Mouse (Mus musculus) heart, adult 18-20 months (tissue): ENCODE results near the gene C1qtnf1. TPM values are rescaled to one million over a fixed set of nuclear protein-coding genes. Genes with fewer than 3 reads are reported as not detected.
A peak's percentile ranks its signal among the peaks of the same experiment; 100 is the strongest.
"Not testable (repeated sequence)": the region's sequence is repeated elsewhere in the genome, so short reads cannot be mapped to it uniquely, and the experiment has no call there.

Experiments
- DNase-seq, 2 experiments: peaks; one replicate each; pipeline ENCODE4 v3.0.0; 2021 to 2022; ENCODE audit warnings: mixed read lengths in 1 of 2
- long read RNA-seq, 2 experiments: library from polyadenylated mRNA; stranded (forward); transcript quantifications; one replicate each; pipeline ENCODE4 v2.0.0; 2021
- total RNA-seq, 2 experiments: library from RNA; stranded (reverse); gene quantifications; 2 replicates each; pipeline ENCODE4 v1.2.3; 2021

The C1qtnf1 gene
- total RNA-seq, result 10 to 100 TPM; 13.4 to 16.4 TPM
- long read RNA-seq, experiment 1, partial matches to known transcripts, result 0 of 4 reads
- long read RNA-seq, experiment 1, other reads (novel, unspliced or antisense), result 1 of 4 reads
- long read RNA-seq, experiment 2, result 0 reads

DNA sequence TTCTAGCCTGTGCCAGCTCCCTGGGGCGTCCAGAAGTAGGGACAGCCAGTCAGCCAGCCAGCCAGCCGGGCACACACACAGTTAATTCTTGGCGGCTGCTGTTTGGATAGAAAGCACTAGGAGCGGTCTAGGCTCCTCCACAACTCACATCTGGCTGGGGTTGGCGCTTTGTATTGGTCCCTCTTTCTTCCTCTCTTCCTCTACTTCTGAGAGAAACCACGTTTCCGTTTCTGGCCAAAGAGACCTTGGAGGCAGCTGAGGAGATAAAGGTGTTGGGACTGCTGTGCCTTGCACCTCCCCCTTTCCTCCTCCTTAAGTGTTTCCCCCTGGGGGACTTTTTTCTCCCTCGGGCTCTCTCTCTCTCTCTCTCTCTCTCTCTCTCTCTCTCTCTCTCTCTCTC lies at the start of gene C1qtnf1:
TSS of gene C1qtnf1 (plus strand) at position 218 of the 400 bp plus-strand sequence.
- peak; percentile 62 to 67 for DNase-seq

DNA sequence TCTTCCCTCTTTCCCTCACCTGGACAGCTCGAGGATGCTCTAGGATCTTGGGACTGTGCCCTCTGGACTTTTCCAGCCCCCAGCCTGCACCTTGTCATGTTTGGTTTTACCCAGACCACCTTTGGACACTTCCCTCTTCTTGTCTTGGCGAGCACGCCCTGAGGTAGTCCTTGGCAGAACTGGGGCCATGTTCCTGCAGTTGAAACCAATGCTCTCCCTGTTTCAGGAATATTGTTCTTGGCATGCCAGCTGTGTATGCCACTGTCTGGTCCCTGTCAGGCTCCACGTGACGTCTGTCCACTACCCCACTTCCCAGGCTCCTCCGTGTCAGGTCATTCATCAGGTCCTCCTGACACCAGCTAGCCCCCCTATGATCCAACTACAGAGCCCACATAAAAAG lies 49.3 kb upstream of the C1qtnf1 start:
- DNase-seq, result no peak

DNA sequence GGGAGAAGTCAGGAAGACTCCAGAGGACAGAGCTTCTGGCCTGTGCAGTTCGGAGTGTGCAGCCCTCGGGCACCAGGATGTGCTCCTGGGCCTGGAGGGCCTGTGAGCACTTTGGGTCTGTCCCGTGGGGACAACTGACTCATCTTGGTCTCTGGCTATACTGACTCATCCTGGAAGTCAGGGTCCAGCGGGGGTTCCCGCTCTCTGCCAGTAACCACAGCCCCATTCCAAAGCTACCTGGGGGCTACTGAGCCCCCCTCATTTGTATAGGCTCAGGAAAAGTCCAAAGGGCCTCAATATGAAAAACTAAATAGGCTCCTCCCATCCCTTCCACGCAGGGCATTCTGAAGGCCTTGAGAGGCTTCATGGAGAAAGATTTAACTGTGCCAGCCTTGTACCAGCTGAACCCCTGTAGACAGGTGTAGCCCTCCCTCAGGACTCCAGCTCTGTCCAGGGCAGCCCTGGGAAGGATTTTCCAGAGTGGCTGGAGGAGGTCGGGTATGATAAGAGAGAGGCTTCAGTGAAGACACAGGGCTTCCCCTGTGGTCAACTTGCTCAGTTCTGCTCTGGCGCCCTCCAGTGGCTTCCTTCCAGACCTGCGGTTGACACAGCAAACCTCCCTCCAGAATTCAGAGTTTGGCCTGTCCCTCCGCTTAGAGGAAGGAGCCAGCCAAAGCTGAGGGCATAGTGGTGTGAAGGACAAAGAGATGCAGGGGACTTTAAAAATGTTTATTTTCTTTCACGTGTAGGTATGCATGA lies 48.6 kb upstream of the C1qtnf1 start:
- peak; percentile 88 to 97 for DNase-seq

DNA sequence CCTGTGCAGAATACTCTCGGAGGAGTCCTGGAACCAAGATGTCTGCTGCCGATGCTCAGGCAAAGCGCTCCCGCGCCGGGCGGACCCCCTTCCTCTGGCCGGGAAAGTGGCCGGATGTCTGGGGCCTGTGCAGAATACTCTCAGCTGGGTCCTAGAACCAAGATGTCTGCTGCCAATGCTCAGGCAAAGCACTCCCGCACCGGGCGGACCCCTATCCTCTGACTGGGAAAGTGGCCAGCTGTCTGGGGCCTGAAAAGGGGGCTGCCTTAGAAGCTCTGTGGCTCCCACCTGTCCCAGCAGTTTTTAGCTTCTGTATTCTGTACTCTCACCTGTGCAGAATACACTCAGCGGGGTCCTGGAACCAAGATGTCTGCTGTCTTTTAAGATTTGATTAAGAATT lies 40.2 kb upstream of the C1qtnf1 start:
- DNase-seq, result not testable (repeated sequence)

DNA sequence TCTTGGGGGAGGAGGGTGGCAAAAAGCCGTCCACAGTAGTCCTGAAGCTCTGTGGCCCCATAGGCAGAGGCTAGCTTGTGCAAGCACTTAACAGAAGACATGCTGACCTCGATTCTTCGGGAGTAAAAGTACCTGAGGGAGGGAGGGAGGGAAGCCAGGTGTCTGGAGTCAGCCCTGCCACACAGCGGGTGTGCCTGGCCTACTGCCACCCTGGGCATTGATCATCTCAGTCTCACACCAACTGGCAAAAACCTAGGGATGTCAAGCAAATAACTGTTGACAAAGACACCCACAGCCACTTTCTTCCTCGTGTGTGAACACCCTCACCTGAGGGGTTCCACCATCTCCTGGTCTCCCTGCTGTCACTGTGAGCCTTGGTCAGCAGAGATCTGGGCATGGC lies 34.0 kb upstream of the C1qtnf1 start:
- DNase-seq, result no peak

DNA sequence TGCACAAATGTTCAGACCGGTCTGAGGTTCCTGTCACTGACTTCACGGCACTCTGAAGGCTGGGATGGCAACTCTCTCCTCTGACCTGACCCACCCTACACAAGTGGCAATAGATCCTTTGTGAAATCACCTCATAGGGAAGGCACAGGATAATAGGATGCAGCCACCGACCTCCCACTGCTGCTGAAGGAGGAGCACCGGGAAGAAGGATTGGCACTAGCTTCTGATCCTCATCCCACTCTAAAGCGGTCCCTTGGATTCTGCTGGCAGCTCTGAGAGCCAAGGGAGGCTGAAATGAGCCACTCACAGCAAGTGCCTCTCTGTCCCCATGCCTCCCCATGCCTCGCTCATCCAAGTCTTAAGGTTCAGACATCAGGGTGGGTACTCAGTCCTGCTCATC lies 33.5 kb upstream of the C1qtnf1 start:
- no peak for DNase-seq

DNA sequence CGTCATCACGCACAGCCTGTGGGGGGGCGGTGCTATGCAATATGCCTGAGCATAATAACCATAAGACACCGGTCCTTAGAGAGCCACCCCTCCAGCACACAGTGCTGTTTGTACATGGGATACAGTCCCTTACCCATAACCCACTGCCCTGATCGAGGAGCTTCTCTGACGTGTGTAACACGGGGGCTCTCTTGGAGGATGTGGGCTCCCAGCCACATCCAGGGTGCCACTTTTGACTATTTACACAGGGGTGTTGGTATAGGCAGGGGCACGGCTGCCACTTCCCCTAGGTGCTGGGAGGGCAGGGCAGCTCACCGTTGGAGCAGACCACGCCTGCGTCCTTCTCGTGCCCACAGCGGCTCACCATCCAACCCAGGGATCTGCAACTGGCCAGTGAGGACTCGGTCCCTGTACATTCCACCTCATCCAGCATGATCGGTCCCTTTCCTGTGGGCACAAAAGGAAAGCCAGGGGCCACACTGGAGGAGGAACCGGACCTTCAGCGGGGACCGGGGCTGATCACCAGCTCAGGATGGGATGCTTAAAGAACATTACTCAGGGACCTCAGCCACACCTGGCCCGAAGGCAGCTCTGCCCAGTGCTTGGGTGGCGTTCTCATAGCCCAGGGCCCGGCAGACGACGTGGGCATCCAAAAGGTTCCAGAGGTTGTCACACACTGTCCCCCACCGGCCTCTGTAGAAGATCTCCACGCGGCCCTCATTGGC lies 30.0 kb upstream of the C1qtnf1 start:
- DNase-seq, result no peak

DNA sequence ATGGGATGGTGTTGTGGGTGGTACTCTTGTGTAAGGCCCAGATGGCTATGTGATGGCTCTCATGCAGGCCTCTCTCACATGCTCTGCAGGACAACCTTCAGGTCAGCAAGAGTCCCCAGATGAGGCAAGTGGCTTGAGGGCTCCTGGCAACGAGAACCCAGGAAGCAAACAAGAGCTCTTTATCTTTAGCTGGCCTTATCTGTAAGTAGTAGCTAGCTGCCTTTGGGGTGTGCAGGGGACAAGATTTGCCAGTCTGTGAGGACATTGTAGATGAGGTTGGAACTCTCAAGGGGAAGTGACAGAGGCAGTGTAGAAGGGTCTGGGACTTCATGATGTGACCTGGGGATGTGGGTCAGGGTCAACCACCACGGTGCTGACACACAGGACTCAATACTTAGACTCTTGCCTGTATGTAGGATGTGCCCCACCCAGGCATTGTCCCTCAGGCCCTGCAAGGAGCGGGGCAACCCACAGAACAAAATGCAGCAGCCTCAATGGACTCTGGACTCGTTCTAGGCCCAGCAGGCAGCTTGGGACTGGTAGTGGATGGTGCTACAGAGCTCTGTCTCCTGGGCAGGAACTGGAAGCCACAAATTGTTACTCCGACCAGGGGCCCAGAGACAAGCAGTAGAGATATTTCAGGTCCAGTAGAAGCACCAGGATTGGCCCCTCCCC lies 28.0 kb upstream of the C1qtnf1 start:
- DNase-seq, result no peak

DNA sequence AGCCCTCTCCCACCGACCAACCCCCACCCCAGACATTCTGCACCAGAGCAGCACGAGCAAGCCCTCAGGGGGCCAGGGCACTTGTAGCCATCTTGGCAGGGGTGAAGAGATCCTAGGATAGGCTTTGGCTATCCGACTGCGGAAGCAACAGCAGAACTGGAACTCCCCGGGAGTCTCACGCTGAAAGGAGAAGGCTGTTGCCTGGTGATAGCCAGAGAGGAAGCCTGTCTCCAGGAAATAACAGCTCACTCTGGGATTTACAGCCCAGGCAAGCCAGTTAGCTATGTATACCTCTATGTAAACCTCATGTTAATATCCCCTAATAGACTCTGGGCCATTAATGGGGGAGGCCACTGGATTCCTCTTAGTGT lies 27.5 kb upstream of the C1qtnf1 start:
- DNase-seq, result peak; percentile 54 to 75

DNA sequence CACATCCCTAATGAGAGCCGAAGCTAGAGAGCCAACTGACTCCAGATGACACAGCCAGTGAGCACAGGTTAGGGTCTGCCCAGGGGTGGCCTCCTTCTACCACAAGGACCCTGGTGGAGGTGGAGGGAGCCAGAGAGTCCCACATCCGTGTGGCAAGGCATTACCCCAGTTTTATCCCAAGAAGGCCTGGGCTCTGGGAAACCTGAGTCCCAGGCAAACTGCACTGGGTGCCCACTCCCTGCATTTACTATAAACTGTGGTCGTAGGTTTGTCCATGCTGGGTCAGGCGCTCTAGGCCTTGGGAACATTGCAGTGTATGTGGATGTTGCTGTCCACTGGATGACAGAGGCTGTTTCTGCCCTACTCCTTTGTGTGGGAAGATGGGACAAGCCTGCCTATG lies 26.8 kb upstream of the C1qtnf1 start:
- DNase-seq, result no peak

DNA sequence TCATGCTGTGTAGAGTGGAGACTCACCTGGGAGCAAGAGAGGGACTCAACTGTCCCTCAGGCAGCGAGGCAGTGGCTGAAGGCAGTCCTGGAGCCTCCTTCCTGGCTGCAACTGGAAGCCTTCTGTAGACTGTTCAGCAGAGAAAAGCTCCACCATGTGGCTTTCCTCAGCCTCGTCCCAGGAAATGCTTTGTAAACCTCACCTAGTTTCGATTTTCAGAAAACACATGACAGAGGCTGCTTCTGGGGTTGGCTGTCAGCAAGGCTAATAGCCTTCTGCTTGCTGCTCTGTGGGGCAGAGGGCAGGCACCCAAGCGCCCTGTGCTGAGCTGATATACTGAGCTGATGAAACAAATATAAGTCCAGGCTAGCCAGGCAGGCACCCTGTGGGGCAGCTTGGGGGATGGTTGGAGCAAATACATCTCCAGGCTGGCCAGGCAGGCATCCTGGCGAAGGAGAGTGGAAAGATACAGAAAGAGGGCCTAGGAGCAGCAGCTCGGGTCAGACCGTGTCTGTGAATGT lies 26.2 kb upstream of the C1qtnf1 start, which contains the start of gene Lgals3bp:
TSS of gene Lgals3bp (minus strand) at position 333 of the 521 bp plus-strand sequence.
- DNase-seq, result peak; percentile 76 to 86

DNA sequence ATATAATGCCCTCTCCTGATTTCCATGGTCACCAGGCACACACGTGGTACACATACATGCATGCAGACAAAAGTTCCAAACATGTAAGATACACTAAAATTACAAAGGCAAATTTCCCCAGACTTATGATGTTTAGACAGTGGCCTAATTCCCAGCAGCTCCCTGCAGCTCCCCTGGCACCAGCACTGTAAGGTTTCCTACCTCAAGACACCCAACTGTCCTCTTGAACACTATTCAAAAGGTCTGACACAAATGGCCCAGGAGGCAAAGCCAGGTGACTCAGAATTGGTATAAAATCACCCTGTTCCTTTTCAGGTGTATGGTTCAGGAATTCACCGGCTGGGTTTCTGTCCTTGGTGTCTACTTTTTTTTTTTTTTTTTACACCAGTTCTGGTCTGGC lies 24.8 kb upstream of the C1qtnf1 start:
- DNase-seq, result no peak

DNA sequence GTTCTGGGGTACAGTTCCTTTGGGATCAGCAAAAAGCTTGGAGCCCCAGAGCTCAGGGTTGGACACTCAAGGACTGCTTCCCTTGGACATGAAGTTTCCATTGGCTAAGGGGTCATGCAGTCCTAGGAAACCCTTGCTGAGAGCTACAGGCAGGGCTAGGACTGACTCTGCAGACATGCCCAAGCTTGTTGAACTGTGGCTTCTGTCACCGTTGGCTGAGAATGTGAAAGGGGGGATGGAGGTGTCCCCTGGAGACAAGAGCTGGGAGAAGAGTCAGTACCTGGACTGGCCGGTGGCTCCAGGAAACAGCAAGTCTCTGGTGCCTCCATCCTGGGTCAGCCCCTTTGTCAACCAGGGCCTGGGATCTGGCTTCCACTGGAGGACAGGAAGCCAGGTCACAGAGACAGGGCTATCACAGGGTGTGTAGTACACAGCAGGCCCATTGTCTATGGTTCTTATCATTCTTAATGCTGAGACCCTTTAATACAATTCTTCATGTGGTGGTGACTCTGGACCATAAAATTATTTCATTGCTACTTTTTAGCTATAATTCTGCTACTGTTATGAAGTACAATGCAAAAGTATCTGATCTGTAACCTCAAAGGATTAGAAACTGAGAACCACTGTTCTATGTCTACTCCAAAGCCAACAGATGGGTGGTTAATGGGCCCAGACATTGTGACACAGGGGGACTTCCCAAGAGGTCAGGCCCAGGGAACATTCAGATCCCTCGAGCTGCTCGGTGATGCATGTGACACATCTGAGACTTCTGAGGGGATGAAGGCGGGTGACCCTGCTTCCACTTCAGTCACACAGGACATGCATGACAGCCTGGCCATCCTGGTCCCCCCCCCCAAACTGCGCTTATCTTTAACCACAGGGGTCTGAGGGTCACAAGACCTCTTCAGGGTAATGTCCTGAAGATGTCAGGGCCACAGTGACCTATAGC lies 23.8 kb upstream of the C1qtnf1 start:
- no peak for DNase-seq

DNA sequence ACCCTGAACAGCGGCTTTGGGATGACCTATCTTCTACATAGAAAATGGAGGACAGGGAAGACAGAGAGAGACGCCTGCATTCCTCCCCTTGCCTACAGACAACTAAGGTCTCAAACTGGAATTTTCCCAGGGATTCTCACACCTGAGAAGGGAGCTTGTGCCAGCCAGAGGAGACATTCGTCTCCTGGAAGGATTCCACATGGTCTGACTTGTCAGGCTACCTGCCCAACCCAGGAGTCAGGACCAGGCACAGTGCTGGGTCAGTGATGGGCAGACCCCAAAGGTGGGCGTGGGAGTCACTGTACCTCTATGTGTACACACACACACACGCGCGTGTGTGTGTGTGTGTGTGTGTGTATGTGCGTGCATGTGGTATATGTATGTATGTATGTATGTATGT lies 22.7 kb upstream of the C1qtnf1 start:
- DNase-seq, result no peak

DNA sequence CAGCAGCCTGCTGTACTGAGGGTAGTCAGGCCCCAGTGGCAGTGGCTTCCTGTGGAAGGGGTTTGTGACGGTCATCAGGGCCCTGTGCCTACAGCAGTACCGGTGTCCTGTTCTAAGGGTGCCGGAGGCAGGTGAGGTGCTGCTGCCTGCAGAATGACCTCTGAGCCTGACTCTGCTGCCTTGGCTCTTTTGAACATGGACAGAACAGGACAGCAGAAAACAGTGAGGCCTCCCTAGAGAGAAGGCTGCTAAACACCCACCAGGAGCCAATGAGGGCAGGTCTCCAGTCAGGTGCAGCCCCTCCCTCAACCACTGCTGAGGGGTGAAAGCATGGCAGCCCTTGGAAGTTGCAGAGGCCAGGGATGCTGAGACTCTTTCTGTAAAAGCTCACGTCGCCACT lies 21.5 kb upstream of the C1qtnf1 start:
- no peak for DNase-seq

DNA sequence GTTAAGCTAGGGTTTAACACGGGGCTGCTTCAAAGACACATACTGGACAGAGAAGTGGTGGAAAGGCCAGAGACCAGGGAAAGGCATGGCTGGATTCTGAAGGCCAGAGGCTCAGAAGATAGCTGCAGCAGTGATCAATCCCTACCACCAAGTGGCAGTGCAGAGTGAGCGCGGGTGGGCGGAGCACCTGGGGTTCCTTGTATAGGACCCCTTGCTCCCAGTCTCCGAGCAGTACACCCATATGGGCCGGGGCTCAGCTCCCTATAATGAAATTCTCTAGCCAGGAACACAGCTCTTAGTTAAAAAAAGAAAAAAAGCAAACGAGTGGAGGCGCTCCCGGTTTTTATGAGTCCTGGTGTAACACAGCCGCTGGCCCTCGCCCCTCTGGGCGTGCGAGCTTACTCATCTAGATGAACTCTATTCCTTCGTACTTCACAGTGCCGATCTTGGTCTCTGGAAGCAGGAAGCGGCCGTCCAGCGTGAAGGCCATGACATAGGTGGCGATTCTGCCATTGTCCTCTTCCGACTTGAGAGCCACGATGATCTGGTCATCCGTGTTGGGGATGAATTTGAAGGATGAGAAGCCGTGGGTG lies 20.6 kb upstream of the C1qtnf1 start:
- peak in 1 of 2 experiments; percentile 73 for DNase-seq

DNA sequence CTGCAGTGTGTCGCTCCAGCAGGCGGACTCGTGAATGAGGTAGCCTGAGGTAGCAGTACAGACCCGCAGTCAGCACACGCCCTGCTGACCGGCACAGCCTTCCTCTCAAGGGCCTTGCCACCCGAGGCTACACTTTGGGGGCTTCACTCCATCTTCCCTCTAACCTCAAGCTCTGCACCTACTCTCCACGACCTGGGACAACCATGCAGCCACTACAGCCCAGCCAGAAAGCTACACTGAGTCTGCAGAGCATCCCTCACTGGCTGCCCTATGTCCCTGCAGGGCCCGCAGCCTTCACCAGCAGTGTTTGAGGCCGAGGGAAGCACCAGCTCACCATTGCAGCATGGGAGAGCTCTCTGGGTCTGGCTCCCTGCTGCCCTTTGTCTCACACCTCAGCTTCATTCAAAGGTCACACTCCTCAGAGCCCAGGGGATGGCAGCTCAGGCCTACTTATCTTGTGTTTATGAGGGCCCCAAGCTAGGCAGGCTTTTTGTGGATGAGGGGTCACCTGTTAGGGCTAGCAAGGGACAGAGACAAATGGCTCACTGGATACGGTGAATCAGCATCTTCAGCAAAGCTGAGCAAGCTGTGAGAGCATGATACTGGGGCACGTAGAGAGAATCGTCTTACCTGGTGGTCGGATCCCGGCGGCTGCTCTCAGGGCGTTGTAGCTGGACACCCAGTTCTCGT lies 19.8 kb upstream of the C1qtnf1 start:
- DNase-seq, result no peak

DNA sequence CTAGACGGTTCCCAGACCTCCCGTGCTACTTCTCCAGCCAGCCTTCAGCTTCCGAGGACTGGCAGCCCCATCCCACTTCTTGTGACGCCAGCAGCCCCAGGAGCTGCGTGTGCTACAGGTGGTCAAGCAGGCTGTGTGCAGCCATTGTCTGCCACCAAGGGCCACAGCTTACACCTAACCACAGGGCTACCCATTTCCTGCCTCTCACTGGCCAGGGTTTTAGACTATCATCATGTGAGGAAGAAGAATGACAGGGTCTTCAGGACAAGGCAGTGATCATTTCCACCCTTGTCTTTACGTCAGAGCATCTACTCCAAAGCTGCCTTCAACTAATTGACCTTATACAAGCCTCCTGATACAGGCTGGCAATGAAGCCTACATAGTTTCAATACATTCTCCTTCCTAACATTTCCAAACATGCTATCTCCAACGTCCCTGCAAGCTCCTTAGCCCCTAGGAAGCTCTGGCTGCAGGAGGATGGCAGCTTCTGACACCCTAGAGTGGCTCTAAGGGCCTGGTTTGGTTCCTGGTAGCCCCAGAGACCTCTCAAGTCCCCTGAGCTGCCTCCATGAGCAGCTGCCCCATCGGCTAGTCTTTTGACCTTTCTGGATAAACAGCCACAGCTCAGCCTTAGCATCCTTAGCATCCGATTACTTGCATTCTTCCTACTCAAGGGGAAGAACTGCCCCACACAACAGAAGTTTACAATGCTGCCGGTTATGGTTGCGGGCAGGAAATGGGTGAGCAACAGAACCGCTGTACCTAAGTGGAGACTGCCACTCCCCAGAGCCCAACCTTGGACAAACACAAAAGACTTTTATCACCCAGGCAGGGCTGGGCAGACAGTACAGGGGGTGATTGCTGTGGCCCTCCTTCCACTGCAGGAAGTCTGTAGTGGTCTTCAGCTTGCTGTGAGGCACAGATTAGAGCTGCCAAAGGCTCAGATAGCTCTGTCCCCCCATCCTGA lies 18.6 kb upstream of the C1qtnf1 start:
- no peak for DNase-seq

DNA sequence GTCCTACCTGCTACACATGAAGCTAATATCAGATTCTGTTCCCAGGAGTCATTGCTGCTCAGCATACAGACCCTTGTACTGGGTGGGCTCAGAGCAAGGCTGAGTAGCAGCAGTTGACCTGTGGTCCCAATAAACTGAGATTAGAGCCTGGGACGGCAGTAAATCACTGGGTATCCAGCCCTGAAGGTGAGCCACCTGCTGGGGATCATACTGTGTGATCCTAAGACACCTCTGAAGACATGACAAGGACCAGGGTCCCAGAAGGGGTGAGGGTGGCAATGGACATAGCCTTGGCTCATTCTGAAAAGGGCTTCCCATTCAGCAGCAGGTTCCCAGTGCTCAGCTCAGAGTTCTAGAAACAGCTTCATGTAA lies 17.9 kb upstream of the C1qtnf1 start:
- no peak for DNase-seq
